Mouse (Mus musculus) kidney, postnatal 0 days (tissue): ENCODE measurements at regions not wholly inside any gene's neighbourhood (a gene's known extent, or its start where the extent isn't known, plus 50 kb on each side); places are given as distances from the start of the nearest gene placed in this dataset.

ENCODE experiments used
- ATAC-seq: fragments of 200-750 bp; cut with Nextera tagmentation; replicated peaks from 2 replicates; pipeline ENCODE4 v1.8.0; 2017; ENCODE audit warnings: low read depth, moderate number of reproducible peaks, moderate TSS enrichment, moderate library complexity; ENCODE audit not compliant: low FRiP score
- DNase-seq: peaks from one replicate; pipeline ENCODE4 v3.0.0-alpha.2; 2016; ENCODE audit warnings: low spot score
- H3K27ac ChIP-seq: fragments of 300-500 bp; sonication (generic); 2 replicates; pipeline ENCODE4 v1.5.1; 2014; ENCODE audit warnings: mild to moderate bottlenecking
- H3K27me3 ChIP-seq: fragments of 300-500 bp; sonication (generic); 2 replicates; pipeline ENCODE4 v1.6.1; 2014; ENCODE audit warnings: low read length, mixed read lengths; ENCODE audit not compliant: insufficient read depth
- H3K36me3 ChIP-seq: fragments of 300-500 bp; sonication (generic); 2 replicates; pipeline ENCODE4 v1.6.1; 2014; ENCODE audit warnings: low read length, mixed read lengths; ENCODE audit not compliant: insufficient read depth
- H3K4me1 ChIP-seq: fragments of 300-500 bp; sonication (generic); replicated peaks from 2 replicates; pipeline ENCODE4 v1.6.1; 2014; ENCODE audit warnings: antibody characterized with exemption, low read length, mixed read lengths; ENCODE audit not compliant: insufficient read depth
- H3K4me2 ChIP-seq: fragments of 300-500 bp; sonication (generic); 2 replicates; pipeline ENCODE4 v1.6.1; 2014; ENCODE audit warnings: mild to moderate bottlenecking, low read length, moderate library complexity, mixed read lengths
- H3K4me3 ChIP-seq: fragments of 300-500 bp; sonication (generic); replicated peaks from 2 replicates; pipeline ENCODE4 v1.5.1; 2014; ENCODE audit warnings: low read depth, low read length
- H3K9ac ChIP-seq: fragments of 300-500 bp; sonication (generic); 2 replicates; pipeline ENCODE4 v1.6.1; 2014; ENCODE audit warnings: low read depth, low read length
- H3K9me3 ChIP-seq: fragments of 300-500 bp; sonication (generic); replicated peaks from 2 replicates; pipeline ENCODE4 v1.6.1; 2016; ENCODE audit warnings: low read length, inconsistent platforms, mixed read lengths
- CTCF ChIP-seq: IDR thresholded peaks from 2 replicates; pipeline ENCODE4 v1.5.1; 2016; ENCODE audit warnings: antibody characterized with exemption, low read depth, mild to moderate bottlenecking, moderate library complexity
- WGBS: fragments of 180-500 bp; shearing (Covaris S2); extraction: QIAGEN DNeasy Blood & Tissue Kit; methylation state at CpG from one replicate; pipeline ENCODE4 v1.1.7; 2014; 5-methylcytosine and 5-hydroxymethylcytosine counted together

DNA sequence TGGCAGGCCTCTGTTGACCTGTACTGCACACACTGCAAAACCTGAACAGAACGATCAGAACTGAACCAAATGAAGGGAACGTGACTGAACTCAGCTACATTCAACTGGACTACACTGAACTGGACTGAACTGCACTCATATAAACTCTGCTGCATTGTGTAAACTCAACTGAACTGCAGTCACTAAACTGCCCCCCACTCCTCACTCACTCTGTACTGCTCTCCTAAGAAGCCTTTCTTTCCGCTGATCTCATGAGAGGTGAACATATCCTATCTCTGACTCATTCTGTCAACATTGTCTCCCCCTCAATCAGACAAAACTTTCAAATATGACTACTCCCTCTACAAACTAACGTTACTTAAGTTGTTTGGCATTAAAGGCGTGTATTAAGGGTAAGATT lies 324.5 kb upstream of the Cdh9 start:
- TF ChIP-seq CTCF: no peak
- no peak for DNase-seq
- ATAC-seq: no peak
- no peak overlapping the region for H3K9ac ChIP-seq
- H3K36me3 ChIP-seq: no peaks in the 10 kb centered on the region
- no peaks in the 10 kb centered on the region for H3K9me3 ChIP-seq
- WGBS: 82% methylated on average over 5 of the region's 5 CpGs
- no peak overlapping the region for H3K4me2 ChIP-seq
- no peaks in the 10 kb centered on the region for H3K4me1 ChIP-seq
- no peaks in the 10 kb centered on the region for H3K27me3 ChIP-seq
- no peak overlapping the region for H3K27ac ChIP-seq
- no peak overlapping the region for H3K4me3 ChIP-seq

DNA sequence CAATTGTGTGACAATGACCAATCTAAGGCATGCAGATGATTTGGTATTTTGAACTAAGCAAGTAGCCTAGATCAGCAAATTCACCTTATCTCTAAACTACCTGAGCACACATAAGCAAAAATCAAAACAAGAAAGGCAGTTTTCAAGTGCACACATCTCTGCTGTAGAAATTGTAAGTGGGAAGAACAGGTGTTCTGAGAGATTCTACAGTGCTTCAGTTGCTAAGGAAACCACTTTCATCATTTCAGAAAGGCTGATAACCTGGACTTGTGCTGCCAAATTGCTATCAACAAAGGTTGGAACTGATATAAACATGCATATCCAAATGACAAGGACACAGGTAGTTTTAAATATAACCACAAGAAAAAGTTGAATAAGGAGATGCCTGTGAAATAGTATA lies 322.4 kb upstream of the Cdh9 start:
- no peaks in the 10 kb centered on the region for H3K9me3 ChIP-seq
- no peak for TF ChIP-seq CTCF
- no peaks in the 10 kb centered on the region for H3K36me3 ChIP-seq
- H3K27me3 ChIP-seq: no peaks in the 10 kb centered on the region
- H3K9ac ChIP-seq: no peak overlapping the region
- H3K4me3 ChIP-seq: no peak overlapping the region
- ATAC-seq: no peak
- DNase-seq: no peak
- H3K4me1 ChIP-seq: no peaks in the 10 kb centered on the region
- H3K4me2 ChIP-seq: no peak overlapping the region
- H3K27ac ChIP-seq: no peak overlapping the region

DNA sequence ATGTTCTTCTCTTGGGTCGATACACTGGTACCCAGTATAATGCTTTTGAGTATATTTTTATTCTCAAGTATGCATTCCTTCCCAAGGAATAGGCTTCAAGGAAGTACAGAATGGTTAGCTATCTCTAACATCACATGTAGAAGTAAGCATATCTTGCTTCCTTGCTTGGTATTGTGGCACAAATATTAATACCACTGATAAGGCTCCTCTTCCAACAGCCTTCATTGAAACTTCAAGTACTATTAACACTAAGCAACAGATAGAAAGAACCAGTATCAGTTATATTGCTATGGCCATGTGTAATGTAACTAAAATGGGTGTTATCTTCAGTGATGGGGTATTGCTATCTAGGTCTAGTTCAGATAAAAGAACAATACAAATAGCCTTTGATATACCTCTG lies 316.9 kb upstream of the Cdh9 start:
- DNase-seq (no peak), ATAC-seq (no peak)
- H3K4me2 ChIP-seq: no peak overlapping the region
- no peaks in the 10 kb centered on the region for H3K36me3 ChIP-seq
- WGBS: 86% methylated on average over 1 of the region's 1 CpGs
- no peaks in the 10 kb centered on the region for H3K9me3 ChIP-seq
- H3K27me3 ChIP-seq: no peaks in the 10 kb centered on the region
- H3K27ac ChIP-seq: no peak overlapping the region
- H3K4me3 ChIP-seq: no peak overlapping the region
- no peaks in the 10 kb centered on the region for H3K4me1 ChIP-seq
- TF ChIP-seq CTCF: no peak
- H3K9ac ChIP-seq: no peak overlapping the region

DNA sequence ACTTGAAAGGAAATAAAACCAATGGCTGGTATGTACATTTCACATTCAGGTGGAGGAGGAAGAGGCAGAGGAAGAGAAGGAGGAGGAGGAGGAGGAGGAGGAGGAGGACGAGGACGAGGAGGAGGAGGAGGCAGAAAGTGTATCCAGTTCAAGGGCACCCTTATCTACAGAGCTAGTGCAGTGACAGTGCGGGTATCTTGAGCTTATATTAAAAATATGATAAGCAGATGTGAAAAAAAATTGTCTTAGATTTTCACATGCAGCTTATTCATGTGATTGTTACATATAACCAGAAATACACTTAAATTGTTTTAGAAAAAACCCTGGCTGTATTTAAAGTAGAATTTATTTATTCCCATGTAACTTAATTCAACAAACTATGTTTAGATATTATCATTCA lies 310.8 kb upstream of the Cdh9 start:
- DNase-seq: no peak
- Histone ChIP-seq H3K4me1 (no peaks in the 10 kb centered on the region), H3K27ac (no peak overlapping the region), H3K9ac (no peak overlapping the region), H3K36me3 (no peaks in the 10 kb centered on the region), H3K9me3 (no peaks in the 10 kb centered on the region), H3K27me3 (no peaks in the 10 kb centered on the region), H3K4me3 (no peak overlapping the region), H3K4me2 (no peak overlapping the region)
- ATAC-seq: no peak
- TF ChIP-seq CTCF: no peak
- 60% methylated on average over 3 of the region's 3 CpGs for WGBS

DNA sequence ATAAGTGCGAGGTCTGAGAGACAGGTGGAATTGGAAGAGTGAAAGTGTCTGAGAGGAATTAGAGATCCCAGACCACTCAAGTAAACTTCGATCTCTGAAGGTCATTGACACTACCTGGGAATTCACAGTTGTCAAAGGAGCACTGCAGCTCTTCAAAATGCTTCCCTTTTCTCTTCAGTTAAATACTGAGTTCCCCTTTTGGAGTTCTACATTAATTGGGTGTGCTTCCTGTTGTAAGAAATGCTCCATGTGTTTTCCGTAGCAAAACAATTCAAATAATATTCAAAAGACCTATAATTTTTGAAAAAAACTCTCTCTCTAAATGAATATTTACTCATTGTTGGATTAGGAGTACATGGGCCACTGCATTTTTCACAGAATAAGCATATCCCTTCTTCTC lies 305.5 kb upstream of the Cdh9 start:
- ATAC-seq: no peak
- Histone ChIP-seq H3K27ac (no peak overlapping the region), H3K36me3 (no peaks in the 10 kb centered on the region), H3K27me3 (no peaks in the 10 kb centered on the region), H3K9me3 (no peaks in the 10 kb centered on the region), H3K4me1 (no peaks in the 10 kb centered on the region), H3K4me2 (no peak overlapping the region), H3K9ac (no peak overlapping the region), H3K4me3 (no peak overlapping the region)
- WGBS: 85% methylated on average over 3 of the region's 3 CpGs
- no peak for TF ChIP-seq CTCF
- no peak for DNase-seq

DNA sequence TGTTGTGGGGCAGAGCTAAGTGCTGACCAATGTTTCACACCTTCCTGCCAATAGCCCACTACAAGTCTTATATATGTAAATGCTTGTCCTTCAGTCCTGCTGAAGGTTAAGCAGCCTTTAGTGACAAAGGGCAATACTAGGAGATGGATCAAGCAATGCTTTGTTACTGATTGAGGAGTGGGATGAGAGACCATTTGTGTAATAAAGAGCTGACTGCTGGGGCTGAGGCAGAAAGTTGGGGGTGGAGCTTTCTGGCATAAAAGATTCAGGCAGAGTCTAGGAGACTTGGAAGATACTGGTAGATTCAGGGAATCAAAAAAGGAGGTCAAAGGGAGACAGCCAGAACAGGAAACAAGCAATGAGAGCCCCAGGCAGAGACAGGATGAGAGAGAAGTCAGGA lies 281.9 kb upstream of the Cdh9 start:
- H3K4me2 ChIP-seq: no peak overlapping the region
- H3K4me3 ChIP-seq: no peak overlapping the region
- H3K36me3 ChIP-seq: no peaks in the 10 kb centered on the region
- H3K27me3 ChIP-seq: no peaks in the 10 kb centered on the region
- no peak overlapping the region for H3K27ac ChIP-seq
- no peak for TF ChIP-seq CTCF
- no peaks in the 10 kb centered on the region for H3K9me3 ChIP-seq
- ATAC-seq (no peak), DNase-seq (no peak)
- no peaks in the 10 kb centered on the region for H3K4me1 ChIP-seq
- H3K9ac ChIP-seq: no peak overlapping the region

DNA sequence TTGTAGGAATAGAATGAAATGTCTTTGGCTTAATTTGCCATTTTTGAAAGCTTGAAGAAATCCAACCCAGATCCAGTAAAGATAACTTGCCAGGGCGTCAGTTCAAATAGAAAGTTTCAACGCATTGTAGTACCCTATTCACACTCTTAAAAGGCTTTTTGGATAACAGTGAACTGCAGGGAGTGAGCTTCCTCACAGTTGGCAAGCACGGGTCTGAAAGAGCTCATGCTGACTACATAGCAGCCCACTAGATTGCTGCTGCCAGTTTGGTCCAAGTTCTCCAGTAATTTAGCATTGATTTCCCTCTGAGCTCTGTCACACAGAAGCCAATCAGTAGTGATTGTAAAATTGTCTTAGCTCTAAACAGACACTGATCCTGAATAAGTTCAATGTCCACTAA lies 237.3 kb upstream of the Cdh9 start:
- Histone ChIP-seq H3K4me1 (no peaks in the 10 kb centered on the region), H3K36me3 (no peaks in the 10 kb centered on the region), H3K4me3 (no peak overlapping the region), H3K27me3 (no peaks in the 10 kb centered on the region), H3K9me3 (no peaks in the 10 kb centered on the region), H3K4me2 (no peak overlapping the region), H3K27ac (no peak overlapping the region), H3K9ac (no peak overlapping the region)
- WGBS: 31% methylated on average over 3 of the region's 3 CpGs
- no peak for ATAC-seq
- no peak for TF ChIP-seq CTCF
- DNase-seq: no peak
